Mouse (Mus musculus) heart, postnatal 4 days (tissue): ENCODE data around the gene Cntln. TPM values are rescaled to one million over a fixed set of nuclear protein-coding genes. Genes with fewer than 3 reads are reported as not detected.

Experiments used
- DNase-seq: peaks from one replicate; pipeline ENCODE4 v3.0.0; 2021
- total RNA-seq, 2 experiments: library from RNA; stranded (reverse); gene quantifications; 2 replicates each; pipeline ENCODE4 v1.2.3; 2021

Cntln gene
- total RNA-seq, 2 experiments from 2014 or later: 8.9 to 9.3 TPM

DNA sequence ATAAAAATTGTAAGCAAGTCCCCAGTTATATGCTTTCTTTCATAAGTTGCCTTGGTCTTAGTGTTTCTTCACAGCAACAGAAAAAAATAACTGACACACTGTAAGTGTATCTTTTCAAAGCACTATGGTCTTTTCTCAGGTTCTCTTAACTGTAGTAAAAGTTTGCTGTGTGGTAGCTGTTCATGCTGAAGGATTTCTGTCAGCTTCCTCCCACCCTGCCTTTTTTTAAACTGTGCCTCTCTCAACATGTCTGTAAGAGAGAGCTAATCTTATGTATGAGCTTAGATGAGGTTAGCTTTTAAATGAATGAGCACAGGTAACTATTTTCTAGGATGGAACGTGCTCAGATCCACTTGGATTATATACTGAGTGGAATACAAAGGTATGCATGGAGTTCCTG lies 170.5 kb downstream of the Cntln start:
- DNase-seq: no peak

DNA sequence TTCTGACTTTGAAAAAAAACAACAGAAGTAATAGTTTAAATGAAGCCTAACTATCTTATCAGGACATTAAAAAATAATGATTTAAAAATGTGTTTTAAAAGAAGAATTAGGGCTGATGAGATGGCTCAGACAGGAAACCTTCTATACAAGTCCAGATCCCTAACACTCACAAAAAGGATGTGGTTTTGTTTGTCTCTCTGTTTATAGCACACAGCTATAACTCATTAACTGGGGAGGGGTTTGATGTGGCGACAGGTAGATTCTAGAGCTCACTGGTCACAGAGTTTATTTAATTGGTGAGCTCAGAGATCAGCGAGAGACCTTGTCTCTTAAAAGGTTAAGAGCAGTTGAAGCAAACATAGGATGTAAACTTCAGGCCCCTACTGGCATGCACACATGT lies 175.5 kb downstream of the Cntln start:
- no peak for DNase-seq

DNA sequence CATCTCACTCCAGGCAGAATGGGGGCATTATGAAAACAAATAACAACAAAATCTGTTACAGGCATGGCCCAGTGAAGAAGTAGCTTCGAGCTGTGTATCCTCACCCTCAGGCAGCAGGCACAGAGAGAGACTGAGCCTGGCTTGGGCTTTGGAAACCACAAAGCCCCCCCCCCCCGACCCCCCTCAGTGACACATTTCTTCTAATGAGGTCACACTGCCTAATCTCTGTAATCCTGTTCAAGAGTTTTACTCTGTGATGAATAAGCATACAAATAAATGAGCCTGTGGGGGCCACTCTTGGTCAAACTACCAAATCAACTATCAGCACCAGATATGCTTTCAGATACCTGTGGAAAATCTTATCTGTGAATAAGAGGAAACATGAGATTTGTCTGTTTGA lies 177.6 kb downstream of the Cntln start:
- no peak for DNase-seq

DNA sequence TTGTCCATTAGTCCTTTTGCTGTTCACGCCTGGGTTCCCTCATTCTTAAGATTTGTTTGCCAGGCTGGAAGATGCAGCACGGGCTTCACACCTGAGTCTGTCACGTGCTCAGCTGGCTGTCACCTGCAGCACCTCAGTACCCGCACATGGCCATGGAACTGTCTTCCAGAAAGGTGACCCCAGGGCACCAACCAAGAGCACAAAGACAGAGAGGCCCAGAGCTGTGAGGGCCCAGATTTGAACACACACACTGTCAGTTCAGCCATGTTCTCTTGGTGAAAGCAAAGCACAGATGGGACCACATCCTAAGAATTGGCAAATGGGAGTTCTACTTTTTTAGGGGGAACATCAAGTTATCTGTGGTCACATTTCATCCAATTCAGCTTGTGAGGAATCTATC lies 211.9 kb downstream of the Cntln start:
- no peak for DNase-seq

DNA sequence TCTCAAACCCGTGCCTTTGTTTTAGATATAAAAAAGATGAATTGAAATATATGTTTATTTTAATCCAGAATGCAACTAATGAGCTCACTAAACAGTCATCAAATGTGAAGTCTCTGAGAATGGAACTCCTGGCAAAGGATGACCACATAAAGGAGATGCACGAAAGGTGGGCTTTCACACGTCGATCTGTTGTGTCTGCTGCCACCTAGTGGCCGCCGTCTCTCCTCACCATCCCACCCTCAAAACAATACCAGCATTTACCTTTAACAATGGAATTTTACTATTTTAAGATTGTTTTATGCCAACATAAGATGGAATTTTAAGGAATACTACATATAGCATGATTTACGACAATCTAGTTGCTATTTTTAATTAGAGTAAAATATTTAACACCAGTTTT lies 212.6 kb downstream of the Cntln start:
- peak; percentile 73 for DNase-seq

DNA sequence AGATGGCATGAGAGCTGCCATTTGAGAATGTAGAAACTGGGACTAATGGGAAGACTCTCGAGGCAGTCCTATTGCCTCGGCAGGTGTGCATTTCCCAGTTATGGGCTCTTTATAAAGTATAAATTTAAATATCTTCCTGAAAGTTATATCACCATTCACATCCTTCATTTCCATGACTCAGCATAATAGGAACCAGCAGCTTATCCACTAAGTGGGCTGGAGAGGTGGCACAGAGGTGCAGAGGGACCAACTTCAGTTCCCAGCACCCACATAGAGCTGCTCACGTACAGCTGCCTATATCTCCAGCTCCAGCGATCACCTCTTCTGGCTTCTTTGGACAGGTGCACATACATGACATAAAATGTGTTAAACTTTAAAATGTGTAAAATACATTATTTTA lies 218.1 kb downstream of the Cntln start:
- DNase-seq: no peak

DNA sequence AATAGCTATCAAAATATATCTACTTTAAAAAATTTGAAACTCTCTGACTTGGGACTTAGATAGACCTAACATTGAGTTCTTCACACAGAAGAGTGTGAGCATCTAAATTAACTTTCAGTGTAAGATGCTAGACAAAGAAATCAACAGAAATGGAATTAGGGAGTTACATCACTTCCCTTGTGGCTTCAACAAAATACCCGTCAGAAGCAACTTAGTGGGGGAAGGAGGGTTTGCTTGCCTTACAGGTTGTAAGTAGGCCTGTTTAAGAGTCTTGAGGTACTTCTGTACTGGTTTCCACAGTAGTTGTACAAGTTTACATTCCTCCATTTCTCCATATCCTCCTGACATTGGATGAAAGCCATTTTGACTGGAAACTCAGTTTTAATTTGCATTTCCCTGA lies 222.3 kb downstream of the Cntln start:
- DNase-seq: no peak

DNA sequence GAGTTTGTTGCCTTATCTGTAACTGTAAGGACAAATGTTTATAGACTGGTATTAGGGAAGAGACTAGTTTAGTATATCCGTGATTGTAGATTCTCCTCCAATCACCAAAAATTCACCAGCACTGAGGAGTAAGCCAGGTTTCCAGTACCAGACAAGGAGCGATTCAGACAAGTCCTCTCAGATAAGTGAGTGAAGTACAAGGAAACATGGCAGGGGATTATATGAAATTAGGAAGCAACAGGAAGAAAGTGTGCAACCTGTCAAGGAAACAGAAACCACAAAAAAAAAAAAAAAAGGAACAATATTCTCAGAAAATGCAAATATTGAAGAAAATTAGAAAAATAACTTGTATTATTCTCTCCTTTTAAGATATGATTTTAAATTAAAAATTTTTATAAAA lies 222.9 kb downstream of the Cntln start:
- no peak for DNase-seq

DNA sequence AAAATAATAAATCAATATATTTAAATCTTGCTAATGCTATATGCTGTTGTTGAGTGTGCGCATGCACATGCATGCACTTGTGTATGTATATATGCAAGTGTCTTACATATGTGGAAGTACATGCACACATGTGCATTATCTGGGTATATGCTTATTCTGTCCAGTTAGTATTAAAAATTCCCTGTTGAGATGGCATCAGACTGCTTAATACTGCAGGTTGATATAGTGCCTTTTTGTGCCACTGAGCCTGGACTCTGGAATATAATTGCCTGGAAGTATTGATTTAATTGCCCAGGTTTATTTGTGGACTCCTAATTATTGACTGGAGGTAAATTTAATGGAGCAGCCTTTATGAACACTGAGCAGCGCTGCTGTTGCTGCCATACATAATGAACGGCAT lies 236.2 kb downstream of the Cntln start:
- no peak for DNase-seq

DNA sequence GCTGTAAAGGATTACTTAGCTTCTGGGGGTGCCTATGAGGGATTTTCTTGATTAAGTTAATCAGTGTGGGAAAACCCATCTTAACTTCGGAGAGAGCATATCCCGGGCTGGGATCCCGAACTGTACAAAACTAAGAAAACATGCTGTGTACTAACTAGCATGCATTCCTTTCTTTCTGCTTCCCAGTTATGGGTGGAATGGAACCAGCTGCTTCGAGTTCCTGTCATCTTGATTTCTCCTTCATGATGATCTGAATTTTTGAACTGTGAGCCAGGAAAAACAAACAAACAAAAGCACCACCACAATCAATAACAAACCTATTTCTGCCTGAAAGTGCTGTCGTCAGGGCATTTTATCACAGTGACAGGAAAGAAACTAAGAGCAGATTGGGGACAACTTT lies 265.6 kb downstream of the Cntln start:
- DNase-seq: no peak

DNA sequence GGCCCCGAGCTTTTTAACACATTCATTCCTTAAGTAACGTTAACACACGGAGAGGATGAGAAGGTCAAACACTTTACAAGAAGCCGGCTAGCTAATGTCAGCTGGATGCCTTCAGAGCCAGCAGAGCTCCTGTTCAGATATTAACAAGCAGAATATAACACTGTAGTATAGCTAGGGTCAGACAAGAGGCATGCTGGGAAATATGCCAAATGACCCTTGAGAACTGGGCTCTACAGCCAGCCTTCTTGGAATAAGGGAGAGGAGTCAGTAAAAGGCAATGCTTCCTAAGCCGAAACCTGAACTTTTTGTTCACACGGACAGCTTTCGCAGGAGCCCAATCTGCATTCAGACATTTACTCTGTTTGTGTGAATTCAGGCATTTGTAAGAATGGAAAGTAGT lies 267.8 kb downstream of the Cntln start:
- DNase-seq: no peak

DNA sequence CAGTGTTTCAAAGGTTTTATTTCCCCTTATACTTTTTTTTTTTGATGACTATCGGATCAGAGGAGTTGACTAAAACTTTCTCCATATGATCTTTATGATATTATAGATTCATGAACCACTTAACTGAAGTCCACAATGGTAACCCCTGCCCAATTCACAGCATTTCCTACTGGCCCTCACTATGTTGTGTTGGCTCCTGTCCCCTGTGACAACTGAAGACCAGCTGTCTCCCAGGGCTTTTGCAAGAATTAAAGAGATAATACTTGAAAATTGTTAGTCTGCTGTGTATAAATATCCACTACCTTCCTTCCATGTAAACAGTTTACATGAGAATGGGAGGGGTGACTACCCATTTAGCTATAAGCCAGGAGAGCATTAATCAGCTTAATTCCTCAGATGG lies 270.3 kb downstream of the Cntln start:
- no peak for DNase-seq

DNA sequence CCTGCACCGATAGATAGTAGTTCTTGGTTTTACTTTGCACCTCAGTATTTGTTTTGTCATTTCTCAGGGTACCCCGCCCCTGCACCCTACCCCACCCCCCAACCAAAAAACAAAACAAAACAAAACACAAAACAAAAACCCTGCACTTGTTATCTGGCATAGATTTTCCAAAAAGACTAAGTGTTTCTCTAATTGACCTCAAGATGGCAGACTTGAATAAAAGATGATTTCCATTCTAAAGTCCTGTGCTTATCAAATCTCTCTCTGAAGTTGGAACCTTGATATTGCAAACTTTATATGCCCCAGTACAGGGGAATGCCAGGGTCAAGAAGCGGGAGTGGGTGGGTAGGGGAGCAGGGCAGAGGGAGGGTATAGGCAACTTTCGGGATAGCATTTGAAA lies 277.0 kb downstream of the Cntln start:
- no peak for DNase-seq

DNA sequence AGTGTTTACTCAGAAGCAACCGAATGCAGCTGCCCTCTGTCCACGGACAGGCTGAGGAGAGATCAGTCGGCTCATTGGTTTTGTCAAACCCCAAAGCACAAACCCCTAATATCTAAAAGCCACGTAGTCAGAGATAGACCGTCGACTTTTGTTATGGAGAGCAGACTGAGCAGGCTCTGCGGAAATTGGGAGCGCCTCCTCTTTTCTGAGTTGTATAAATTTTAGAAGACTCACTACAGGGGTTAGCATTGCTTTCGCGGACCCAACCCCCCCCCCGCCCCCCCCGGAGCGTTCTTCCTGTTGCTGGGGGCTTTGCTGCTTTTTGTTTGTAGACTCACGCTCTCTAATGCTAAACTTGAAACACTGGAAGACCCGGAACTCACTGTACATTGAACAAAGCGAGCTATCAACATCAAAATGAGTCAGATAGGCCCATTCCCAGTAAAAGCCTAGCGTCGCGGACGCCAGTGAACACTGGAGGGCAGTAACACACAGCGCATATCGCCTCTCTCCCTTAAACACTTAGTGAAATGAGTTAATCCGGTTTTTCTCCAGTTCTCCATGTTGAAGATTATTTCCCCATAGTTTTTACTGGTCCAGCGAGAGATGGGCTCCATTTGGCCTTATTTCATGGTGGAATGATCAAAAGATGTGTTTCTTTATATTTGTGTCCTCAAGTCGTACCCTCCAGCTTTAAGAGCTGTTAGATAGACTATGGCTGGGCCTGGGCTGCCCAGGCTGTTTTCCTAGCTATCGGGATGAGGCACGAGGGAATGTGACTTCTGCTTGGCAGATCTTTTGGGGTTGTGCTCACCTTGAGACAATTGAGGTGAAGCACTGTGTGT lies 278.6 kb downstream of the Cntln start:
- DNase-seq: peak; percentile 46

DNA sequence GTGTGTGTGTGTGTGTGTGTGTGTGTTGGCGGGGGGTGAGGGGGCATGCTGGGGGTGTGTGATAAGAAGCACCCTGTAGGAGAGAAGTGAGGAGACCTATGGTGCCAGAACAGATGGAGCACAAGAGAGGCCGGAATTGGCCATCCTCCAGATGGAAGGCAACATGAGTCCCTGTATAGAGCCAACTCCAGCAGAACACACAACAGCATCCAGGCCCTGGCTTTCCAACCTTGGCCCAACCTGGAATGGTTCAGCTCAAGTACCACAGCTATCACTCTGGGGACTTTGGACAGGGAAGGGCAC lies 279.2 kb downstream of the Cntln start:
- DNase-seq: no peak

DNA sequence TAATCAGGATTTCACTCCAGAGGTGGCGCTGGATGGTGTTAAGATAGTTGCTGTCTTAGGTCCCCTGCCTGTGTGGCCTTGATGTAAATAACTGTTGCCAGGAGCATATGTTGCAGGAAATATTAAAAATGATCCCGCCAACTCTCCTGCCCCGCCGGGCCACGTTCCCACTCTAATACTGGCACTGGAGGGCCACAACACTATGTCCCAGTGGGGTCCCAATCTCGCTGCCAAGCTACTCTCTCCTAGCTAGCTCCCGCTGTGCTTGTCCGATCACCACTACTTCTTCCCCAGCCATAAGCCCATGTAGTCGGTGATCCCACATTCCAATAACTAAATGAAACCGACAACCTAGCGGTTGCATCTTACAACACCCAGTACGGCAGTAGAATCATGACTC lies 283.9 kb downstream of the Cntln start:
- no peak for DNase-seq

DNA sequence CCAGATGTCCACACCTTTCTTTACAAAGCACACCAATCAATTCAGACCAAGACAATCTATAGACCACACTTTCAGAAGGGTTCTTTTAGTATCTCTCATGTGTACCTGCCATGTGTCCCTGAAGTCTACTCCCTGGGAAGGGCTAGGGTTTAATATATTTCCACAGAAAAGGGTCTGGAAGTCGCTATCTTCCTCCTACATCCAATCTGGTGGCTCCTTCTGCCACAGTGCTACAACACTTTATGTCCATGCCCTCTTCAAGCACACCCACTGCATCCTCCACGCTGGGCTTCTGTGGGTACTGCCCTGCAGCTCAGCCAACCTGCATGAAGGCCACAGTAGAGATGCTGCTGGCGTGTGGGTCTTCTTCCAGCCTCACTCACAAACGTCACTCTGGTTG lies 291.4 kb downstream of the Cntln start:
- DNase-seq: no peak

DNA sequence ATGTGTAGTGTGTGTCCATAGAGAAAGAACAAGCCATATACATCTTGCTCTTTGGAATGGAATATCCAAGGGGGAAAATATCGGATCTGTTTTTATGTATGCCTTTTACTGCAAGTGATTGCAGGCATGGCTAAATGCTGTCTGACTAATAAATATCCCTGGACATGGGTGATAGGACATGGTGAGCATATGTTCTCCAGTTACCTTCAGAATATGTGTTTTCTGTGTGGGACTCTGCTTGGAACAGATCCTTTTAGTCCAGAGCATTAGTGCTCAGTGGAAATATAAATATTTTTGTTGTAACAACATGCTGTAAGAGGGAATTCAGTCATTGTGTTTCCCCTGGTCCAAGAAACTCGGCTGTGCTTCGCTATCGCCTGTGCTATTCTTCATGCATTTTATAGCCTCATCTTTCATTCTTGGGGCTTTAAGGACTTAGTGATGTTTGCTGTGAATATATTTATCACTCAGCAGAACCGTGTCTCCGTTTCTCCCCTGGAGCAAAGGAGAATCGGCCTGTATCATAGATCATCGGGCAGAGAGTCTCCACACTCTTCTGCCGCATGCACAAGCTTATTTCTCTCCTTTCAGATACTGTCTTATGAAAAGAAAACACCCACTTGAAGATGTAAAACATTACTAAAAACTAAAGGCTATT lies 294.4 kb downstream of the Cntln start:
- DNase-seq: no peak

Other genes starting within 250 kb of the Cntln start
- 1 to 10 TPM; 3.0 to 3.4 TPM for gene Bnc2, start 209.0 kb upstream of the Cntln start, total RNA-seq